Mouse (Mus musculus) gastrocnemius, postnatal 25 days (tissue): ENCODE measurements around the gene Krtap28-13. TPM values are rescaled to one million over a fixed set of nuclear protein-coding genes. Genes with fewer than 3 reads are reported as not detected.

Experiments used
- DNase-seq: peaks from one replicate; pipeline ENCODE4 v3.0.0; 2022
- long read RNA-seq, 2 experiments: library from polyadenylated mRNA; stranded (forward); transcript quantifications; one replicate each; pipeline ENCODE4 v2.0.0; 2021
- total RNA-seq, 2 experiments: library from RNA; stranded (reverse); gene quantifications; 1 replicate in 1 of 2; 2 replicates in 1 of 2; pipeline ENCODE4 v1.2.3; 2021

The Krtap28-13 gene
- total RNA-seq = not detected
- long read RNA-seq, experiment 1 = 0 reads
- long read RNA-seq, experiment 2 = 0 reads

DNA sequence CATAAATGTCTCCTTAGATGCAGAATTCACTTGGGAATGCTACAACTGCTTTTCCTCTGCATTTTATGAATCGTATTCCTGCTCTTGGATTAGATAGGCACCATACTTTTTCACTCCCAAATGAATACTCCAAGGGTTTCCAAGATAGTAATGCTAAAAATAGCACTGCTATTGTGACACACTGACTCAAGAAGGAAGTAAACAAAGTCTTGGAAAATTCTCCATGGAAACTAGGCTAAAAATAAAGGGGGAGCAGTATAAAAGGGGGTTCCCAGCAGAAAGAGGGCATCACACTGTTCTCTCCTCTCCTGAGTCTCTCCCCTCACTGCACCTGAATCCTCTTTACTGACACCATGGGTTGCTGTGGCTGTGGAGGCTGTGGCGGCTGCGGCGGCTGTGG lies at the start of gene Krtap28-13:
TSS of gene Krtap28-13 (plus strand) at position 288 of the 400 bp plus-strand sequence.
- DNase-seq = no peak

DNA sequence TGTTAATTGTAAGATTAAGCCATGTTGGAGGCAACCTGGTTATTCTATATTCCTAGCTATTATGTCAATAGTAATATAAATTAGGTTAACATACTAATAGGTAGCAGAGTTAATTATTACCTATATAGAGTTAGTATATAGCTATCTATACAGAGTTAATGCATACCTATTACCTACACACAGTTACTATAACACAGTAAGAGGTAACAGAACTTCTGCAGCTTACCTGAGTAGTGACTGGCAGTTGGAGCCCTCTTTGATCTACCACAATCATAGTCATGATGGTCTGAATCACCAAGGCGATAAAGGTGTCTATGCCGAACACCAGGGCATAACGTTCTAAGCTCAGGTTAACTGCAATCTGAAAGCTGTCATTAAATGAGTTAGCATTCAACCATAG lies 46.3 kb upstream of the Krtap28-13 start:
- DNase-seq = no peak

DNA sequence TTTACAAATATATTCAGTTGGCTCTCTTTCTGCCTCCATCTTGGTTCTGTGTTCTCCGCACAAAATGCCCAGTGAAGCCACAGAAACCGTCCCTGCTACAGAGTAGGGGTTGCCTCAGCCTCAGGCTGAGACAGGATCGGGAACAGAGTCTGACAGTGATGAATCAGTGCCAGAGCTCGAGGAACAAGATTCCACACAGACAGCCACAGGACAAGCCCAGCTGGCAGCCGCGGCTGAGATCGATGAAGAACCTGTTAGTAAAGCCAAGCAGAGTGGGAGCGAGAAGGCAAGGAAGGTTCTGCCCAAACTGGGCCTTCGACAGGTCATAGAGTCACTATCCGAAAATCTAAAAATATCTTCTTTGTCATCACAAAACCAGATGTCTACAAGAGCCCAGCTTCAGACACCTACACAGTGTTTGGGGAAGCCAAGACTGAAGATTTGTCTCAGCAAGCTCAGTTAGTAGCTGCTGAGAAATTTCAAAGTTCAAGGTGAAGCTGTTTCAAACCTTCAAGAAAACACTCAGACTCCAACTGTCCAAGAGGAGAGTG lies 45.3 kb upstream of the Krtap28-13 start:
- DNase-seq = no peak

DNA sequence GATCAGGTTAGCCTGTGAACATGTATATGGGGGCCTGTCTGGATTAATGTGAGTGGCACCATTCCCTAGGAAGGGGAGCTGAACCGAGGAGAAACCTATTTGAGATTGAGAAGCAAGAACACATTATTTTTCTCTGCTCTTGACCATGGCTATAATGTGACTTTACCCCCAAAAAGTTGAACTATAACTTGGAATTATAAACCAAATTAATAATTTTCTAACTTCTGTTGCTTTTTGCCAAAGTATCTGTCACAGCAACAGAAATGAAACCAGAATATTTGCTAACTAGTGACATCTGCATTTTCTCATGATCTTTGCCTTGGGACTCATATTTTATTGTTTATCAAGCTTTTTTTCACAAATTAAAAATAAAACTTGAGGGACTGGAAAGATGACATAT lies 44.2 kb upstream of the Krtap28-13 start:
- no peak for DNase-seq

DNA sequence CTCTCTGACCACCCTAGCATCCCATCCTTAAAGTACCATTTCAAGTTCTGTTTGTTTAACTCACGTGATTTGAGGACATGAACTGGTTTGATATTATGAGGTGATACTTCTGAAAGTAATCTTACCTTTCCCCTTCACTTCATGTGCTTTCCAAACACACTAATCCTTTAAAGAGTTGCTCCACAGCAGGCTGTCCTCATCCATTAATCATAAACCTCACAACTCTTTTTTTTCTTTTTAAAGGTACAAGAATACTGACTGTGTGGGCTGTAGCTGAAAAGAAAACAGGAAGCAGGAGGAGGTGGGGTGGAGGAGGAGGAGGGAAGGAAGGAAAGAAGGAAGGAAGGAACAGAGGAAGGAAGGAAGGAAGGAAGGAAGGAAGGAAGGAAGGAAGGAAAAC lies 28.8 kb upstream of the Krtap28-13 start:
- DNase-seq = no peak

DNA sequence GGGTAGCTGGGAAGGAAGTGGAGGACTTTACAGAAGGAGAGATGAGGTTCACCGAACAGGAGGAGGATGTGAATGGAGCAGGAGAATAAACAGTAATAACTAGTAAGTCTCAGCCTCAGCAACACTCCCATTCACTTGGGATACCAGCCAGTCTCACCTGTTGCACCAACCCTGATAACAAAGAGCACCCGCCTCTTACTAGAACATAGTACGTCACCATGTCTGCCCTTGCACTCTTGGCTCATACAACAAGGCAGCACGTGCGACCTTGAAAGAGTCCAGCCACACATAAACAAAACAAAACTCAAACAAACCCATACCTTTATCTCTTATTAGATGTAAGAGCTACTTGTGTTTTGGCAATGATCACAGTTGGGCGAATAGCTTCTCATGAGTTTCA lies 28.2 kb upstream of the Krtap28-13 start:
- DNase-seq = no peak

DNA sequence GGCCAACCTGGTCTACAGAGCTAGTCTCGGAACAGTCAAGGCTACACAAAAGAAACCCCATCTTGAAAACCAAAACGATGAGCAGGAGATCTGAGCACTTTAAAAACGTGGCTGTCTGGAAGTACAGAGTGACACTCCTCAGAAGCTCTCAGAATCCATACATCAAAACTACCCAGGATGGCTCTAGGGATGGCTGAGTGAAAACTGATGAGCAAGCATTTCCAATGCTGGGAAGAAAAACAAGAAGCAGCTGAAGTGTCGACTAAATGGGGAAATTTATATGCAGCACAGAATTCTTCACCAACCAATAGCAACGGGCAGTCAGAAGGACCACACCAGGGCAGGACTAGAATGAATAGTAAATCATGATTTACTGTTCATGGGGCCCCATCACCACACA lies 26.2 kb upstream of the Krtap28-13 start:
- no peak for DNase-seq

DNA sequence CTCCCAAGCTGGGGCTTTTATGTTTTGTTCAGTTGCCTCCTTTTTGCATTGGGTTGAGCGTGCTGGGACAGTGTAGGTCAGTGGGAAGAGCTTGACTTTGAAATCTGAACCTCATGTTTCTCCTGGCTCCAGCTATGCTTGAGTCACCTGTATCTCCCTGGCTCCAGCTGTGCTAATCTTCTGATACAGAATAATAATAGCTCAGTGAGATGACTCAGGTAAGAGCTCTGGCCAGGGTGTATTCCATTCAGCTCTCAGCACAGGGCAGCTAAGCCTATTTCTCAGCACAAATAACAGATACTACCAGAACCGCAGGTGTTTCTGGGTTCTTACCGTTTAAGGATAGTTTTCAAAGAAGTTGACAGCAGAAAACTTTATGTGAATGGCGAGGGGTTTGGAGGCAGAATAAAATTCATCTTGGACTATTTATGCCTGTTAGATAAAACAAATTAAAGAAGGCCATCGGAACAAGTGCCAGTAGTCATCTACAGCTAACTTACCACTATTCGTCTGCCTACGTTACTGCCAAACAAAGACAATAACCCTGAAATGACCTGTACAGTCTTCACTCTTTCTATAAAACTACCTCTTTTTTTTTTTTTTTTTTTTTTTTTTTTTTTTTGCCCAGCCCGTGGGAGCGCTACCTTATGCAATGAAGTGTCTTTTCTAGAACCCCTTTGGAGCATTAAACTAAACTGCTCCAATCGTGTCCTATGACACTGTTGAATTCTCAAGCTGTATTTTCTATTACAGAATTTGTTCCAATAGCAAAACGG lies 23.6 kb upstream of the Krtap28-13 start:
- no peak for DNase-seq

DNA sequence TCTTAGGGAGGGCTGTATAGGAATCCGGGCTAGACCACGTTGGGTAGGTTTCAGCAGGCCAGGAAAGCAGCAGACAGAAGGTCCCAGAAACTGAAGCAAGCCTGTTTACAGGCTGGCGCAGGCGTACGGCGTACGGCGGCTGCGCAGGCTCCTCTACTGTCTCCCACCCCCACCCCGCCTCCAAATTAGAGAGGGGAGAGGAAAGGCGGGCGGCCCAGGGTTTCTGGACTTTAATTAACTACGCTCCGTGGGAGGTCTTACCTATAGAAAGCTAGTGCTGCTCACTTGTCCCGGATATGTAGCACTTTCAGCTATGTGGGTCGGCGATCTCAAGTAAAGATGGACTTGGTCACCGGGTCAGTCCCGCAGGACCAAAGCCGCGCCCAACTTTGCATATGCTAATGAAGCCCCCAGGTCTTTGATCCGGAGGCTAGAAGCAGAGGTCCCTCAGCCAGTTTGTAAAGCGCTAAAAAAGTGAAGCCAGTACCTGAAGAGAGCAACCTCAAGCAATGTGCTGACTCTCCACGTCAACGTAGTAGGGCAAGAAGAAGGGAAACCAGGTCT lies 22.5 kb upstream of the Krtap28-13 start, which contains the start of gene Slc19a3:
TSS of gene Slc19a3 (minus strand) at position 340 of the 564 bp plus-strand sequence.
- no peak for DNase-seq

DNA sequence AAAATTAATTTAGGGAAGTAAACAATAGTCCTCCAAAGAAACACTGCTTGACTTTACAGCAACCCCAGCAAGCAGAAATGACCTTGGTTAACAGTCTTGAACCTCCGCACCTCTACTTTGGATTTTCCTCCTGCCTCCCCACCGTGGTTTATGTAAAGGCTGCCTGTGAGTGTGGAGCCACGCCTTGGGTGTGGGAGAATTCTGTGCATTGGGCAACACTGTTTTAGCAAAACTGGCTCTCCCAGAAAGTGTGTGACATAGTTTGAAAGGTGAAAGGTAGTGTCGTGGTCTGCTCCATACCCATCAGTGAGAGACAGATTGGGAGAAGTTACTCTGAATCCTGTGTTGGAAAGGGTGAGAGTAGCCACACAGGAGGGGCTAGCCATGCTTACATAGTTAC lies 21.6 kb upstream of the Krtap28-13 start:
- no peak for DNase-seq

DNA sequence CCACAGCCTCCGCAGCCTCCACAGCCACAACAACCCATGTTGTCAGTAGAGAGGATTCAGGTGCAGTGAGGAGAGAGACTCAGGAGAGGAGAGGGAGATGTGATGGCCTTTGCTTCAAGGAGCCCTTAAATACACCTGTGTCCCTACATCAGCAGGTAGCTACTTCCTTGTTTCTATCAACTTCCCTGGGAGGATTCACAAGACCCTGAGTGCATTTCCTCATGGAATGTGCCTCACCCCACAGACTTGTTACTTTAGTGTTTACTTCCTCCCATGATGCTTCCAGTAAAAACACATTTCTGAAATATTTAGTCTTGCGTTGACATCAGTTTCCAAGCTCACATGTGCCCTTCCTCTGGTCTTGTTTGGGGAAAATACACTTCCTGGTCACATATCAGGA lies 18.4 kb upstream of the Krtap28-13 start, which contains the start of gene Krtap28-10:
TSS of gene Krtap28-10 (minus strand) at position 101 of the 400 bp plus-strand sequence.
- no peak for DNase-seq

DNA sequence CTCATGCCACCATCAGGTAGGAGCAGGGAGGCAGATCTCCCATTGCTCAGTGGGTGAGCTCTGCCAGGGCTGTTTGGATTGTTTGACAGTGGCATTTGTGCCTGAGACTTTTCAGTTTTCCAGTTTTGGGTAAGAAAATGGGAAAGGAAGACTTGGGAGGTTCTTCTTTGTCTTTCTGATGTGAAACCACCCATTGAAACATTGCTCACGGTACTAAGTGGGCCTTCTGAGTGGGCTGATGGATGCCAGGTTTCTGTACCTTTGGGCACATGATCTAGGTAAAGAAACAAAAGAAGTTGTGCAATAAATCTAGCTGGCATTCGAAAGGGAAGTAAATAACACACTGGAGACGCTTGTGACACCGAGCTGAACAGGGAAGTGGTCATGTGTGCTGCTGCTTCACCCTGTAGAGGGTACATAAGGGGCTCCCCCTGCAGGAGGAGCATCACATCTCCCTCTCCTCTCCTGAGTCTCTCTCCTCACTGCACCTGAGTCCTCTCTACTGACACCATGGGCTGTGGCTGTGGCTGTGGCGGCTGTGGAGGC lies 15.8 kb upstream of the Krtap28-13 start, which contains the start of gene Gm47969:
TSS of gene Gm47969 (plus strand) at position 51 of the 546 bp plus-strand sequence.
- no peak for DNase-seq

DNA sequence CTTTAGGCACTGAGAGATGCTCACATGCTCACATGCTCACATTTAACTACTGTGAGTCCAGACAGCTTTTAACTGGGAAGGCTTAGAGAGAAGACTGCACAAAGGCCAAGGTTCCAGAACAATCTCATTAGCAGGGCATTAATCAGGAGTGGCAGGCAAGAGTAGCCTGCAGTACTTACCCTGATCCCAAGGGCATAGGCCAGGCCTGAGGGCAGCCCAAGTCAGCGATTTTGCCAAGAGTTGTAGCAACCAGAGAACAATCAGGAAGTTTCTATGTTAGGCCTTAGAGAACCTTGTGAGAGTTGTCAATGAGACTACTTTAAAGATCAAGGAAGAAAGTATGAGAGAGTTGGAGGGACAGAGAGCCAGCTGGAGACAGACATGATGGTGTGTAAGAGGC lies 2.2 kb upstream of the Krtap28-13 start:
- no peak for DNase-seq

DNA sequence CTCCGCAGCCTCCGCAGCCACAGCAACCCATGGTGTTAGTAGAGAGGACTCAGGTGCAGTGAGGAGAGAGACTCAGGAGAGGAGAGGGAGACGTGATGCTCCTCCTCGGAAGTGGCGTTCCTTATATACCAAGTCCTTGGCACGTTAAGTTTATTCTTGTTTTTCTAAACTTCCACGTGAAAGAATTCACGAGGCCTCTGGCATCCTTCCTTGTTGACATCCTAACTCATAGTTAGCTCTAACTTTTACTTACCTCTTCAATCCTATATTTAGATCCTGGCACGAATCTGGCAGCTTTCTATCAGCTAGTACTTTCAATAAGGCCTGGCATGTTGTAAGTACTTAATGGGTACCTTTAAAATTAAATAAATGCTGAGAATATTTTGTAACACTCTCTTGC lies 1.5 kb upstream of the Krtap28-13 start, which contains the start of gene A030005K14Rik:
TSS of gene A030005K14Rik (minus strand) at position 101 of the 400 bp plus-strand sequence.
- DNase-seq = no peak

DNA sequence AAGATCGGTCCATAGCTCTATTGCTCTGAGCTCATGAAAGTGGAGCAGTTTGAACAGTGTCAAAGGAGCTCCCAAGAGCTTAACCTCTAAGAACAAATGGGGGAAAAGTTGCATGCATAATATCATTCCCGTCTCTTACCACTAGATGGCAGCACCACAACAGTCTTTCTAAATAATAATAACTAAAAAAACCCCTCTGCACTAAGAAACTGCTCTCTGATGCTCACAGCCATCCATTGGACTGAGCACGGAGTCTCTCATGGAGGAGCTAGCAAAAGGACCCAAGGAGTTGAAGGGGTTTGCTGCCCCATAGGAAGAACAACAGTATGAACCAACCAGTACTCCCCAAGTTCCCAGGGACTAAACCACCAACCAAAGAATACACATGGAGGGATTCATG lies 4.1 kb downstream of the Krtap28-13 start:
- no peak for DNase-seq

DNA sequence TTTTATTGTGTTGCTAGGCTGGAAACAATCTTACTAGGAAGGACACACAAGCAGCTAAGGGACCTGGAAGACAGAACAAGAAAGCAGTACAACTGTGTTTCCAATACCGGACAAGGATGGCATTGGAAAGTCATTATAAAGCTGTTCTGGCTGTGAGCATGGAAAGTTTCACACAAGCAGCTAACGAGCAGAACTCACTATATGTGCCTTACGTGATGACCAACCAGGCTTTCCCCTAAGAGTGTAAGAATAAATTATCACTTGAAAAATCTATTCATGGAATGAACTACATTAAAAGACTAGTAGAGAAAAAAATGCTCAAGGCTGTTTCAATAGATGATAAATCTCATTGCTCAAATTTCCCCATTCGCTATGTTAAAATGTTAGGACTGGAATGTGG lies 5.8 kb downstream of the Krtap28-13 start:
- no peak for DNase-seq

DNA sequence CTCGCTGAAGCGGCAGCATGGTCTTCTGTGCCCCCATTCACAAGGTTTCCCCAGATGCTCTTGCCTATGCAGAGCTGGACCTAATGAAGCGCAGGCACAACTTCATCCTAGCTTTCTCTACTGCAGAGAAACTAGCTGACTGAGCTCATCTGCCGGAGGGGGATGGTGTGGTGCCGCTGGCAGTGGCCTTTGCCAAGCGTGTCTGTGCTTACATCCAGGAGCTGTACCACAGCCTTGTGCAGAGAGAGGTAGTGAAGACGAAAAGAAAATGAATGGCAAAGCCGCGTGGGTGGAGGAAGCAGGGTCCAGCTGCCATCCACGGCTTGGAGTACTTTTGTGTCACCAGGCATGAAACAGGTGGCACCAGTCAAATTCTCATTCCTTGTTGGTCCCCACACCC lies 6.5 kb downstream of the Krtap28-13 start:
- no peak for DNase-seq

DNA sequence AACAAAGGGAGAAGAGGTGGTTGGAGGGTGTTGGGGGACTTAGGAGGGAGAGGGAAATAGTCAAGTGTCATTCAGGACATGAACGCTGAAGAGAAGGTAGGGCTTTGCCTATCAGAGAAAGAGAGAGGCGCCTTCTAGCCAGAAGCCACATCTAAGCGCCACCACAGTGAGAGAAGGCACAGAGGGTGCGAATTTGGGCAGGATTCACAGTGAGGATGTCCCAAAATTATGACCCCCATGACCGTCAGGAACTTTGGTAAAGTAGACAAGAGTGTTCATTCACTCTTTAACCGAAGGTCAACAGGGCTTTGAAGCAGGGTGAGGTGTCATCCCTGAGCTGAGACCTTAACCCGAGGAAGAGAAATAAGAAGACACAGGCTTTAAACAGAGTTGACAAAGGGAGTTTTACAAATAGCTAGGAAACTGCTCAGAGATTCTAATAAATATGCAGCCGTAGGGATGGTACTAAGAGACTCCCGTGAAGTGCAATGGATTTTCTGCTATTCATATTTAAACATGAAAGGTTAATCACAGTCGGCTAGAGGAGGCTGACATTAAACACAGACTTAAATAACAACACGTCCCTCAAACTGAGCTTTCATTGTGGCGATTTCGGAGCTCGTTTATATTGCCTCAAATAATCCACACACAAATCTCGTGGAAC lies 14.9 kb downstream of the Krtap28-13 start:
- no peak for DNase-seq

DNA sequence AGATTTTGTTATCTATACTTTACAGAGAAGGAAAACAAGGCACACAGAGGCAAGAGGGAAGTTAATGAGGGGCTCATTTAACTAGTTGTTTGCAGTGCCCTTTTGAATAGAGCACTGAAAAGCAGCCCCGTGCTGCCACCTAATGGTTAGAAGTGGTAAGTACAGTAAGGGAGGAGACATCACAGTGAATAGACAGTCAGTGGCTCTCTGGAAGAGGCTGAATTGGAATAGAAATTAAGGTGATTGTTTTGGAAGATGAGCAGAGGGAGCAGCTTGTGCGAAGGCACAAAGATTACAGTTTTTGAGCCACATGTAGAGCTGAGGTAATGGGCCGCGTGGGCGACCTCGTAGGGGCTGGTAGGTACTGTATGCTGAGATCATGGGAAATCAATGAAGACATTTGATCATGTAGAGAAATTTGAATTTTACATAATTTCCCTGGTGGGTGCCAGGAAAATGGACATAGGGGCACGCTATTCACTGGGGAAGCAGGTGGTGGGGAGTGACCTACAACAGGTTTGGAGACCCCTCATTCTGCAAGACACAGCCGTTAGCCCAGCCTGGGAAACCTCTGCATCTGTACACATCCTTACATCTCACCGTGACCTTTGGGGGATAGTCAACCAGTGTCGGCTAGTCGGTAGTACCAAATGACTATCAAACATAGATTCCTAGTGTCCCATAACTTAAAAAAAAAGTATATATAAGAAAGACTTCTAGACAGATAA lies 15.6 kb downstream of the Krtap28-13 start:
- no peak for DNase-seq

DNA sequence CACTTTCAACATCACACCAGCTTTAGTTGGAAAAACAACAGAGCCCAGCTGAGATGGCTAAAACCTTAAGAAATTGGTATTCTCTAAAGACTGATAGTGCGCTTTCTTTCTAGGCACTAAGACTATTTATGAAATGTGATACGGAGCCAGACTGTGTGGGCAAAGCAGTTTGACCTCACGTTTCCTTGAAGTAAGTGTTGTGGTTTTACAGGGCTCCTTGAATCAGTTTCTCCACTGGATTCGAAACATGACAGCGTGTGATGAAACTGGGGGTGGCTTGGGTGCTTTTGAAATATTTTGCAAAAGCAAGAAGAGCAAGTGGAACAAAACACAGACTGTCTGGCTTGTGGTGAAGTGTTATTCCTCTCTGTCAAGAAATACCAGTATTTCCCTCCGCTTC lies 16.3 kb downstream of the Krtap28-13 start:
- no peak for DNase-seq

DNA sequence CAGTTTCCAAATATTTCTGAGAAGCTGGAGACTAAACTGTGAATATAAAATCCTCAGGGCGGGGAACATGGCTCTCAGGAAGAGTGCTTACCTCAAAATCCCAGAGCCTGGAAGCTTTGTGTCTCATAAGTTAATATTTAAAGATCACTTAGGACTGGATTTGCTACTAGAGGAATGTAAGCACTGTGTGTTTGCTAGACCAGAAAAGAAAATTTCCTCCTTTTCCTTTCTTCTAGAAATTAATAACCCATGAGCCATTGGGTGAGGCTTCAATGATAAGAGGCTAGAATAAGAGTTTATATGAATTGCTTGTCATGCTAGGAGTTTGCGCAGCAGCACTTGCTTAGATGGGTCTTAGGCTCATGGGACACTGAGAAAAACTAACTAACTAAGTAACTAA lies 24.1 kb downstream of the Krtap28-13 start:
- DNase-seq = no peak

DNA sequence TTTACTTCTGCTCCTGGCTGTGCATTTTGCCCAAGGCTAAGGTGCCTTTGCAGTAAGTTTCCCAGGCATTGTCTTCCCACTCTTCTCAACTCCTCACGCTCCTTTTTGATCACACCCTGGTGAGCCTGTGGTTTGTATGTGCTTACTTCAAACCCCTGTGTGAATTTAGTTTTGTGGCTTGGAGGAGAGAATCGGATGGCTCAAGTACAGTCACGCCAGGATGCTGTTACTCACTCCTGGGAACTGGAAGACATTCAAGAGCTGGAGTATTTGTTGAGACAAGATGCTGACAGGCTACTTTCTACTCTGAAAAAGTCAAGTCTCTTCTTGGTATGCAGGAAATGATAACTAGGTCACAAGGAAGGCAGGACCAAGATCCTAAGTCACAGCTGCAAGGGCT lies 30.5 kb downstream of the Krtap28-13 start:
- DNase-seq = no peak
